Mouse (Mus musculus) small intestine, adult 2 months (tissue): ENCODE data around the gene Deaf1. TPM values are rescaled to one million over a fixed set of nuclear protein-coding genes. Genes with fewer than 3 reads are reported as not detected.

Experiments
- H3K27ac ChIP-seq: fragments of 200-500 bp; 2 replicates; pipeline ENCODE4 v1.5.1; 2012; ENCODE audit warnings: low read depth, low read length, control low read depth, inconsistent platforms; ENCODE audit not compliant: insufficient read depth
- H3K27me3 ChIP-seq: fragments of 200-500 bp; 2 replicates; pipeline ENCODE4 v1.6.1; 2012; ENCODE audit warnings: mild to moderate bottlenecking, moderate library complexity, low read length, inconsistent platforms; ENCODE audit not compliant: control insufficient read depth, insufficient read depth
- H3K36me3 ChIP-seq: fragments of 200-500 bp; 2 replicates; pipeline ENCODE4 v1.6.1; 2012; ENCODE audit warnings: mild to moderate bottlenecking, low read length, control low read depth, inconsistent platforms; ENCODE audit not compliant: control insufficient read depth, insufficient read depth
- H3K4me1 ChIP-seq: fragments of 200-500 bp; 2 replicates; pipeline ENCODE4 v1.6.1; 2012; ENCODE audit warnings: low read length, inconsistent platforms, mixed read lengths; ENCODE audit not compliant: control insufficient read depth, insufficient read depth, insufficient read length
- H3K4me3 ChIP-seq: fragments of 200-500 bp; 2 replicates; pipeline ENCODE4 v1.5.1; 2012; ENCODE audit warnings: low read depth, mild to moderate bottlenecking, control low read depth, inconsistent platforms, low read length, moderate library complexity
- CTCF ChIP-seq: fragments of 200-500 bp; IDR thresholded peaks from 2 replicates; pipeline ENCODE4 v1.5.1; 2012; ENCODE audit warnings: low read depth, mild to moderate bottlenecking, control low read depth, inconsistent platforms, low read length, moderate library complexity, mixed read lengths; ENCODE audit not compliant: insufficient replicate concordance, insufficient read length; ENCODE audit errors: extremely low read depth
- POLR2A ChIP-seq: fragments of 200-500 bp; IDR thresholded peaks from 2 replicates; pipeline ENCODE4 v1.6.1; 2012; ENCODE audit warnings: low read depth, mild to moderate bottlenecking, control low read depth, inconsistent platforms, low read length, moderate library complexity
- WGBS: fragments of 180-500 bp; shearing (Covaris S2); methylation state at CpG from one replicate; pipeline ENCODE4 v1.1.7; 2018; 5-methylcytosine and 5-hydroxymethylcytosine counted together
- polyA plus RNA-seq: library from polyadenylated mRNA; depleted of rRNA; stranded (reverse); fragments of >200 nt; gene quantifications from 2 replicates; pipeline ENCODE4 v1.2.3, GENCODE M21; 2012

Gene Deaf1
- polyA plus RNA-seq, 1 experiment = 26.0 TPM

DNA sequence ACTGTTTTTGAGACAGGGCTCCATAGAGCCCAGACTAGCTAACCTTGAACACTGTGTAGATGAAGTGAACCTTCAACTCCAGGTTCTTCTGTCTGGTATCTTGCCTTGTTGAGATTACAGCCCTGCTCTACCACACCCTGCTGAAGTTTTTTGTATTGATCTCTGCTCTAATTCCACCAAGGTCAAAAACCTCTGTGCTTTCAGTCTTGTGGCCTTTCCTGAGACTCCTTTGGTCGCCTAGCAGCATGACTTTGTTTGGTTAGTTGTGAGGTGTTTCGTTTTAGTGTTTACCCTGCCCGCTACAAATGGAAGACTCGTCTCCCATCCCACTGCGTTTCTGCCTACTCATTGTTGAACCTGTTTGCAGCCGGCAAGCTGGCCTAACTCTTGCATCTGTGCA lies 23.6 kb upstream of the Deaf1 start:
- Histone ChIP-seq H3K27me3 (no peaks in the 10 kb centered on the region), H3K4me3 (no peak overlapping the region), H3K27ac (peak overlapping the region; percentile 62), H3K4me1 (peaks cover 9% of the 10 kb centered on the region), H3K36me3 (peaks cover 34% of the 10 kb centered on the region)
- 22% methylated on average over 6 of the region's 6 CpGs for WGBS
- TF ChIP-seq POLR2A (no peak), CTCF (no peak)

DNA sequence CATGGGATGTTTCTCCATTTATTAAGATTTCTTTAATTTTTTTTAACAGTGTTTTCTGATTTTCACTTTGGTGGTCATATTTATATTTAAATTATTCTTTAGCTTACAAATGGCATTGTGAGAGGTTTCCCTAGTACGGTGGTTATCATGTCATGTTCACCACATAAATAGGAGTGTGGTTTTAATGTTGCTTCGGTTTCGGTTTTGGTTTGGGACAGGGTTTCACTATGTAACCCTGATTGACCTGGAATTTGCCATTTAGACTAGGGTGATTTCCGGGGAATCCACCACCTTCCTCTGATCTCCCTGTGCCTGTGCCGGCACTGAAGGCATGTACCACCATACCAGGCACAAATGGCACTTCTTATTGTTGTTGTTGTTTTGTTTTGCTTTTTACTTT lies 17.3 kb upstream of the Deaf1 start:
- H3K27me3 ChIP-seq = no peaks in the 10 kb centered on the region
- no peak overlapping the region; the same call in 1 of the 2 replicates for H3K27ac ChIP-seq
- 41% methylated on average over 5 of the region's 5 CpGs for WGBS
- peaks cover 24% of the 10 kb centered on the region for H3K4me1 ChIP-seq
- TF ChIP-seq POLR2A = no peak
- TF ChIP-seq CTCF = no peak
- H3K4me3 ChIP-seq = no peak overlapping the region
- peaks cover 33% of the 10 kb centered on the region for H3K36me3 ChIP-seq

DNA sequence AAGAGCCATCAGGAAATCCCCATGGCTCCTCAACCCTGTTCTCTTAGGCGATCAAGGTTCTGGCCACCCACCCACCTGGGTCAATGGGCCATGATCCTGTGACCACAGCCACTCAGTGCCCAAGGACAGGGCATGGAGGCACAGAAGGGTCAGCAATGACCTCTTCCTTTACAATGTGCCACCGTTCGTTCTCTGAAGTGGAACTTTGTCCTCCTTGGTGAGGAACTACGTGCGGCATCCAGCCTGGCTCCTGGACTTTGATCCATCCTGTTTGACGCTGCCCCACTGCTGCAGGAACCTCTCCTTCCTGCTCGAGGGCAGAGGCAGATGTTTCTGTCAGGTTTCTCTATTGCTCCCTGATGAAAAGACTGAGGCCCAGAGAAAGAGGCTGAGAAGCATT lies 16.2 kb upstream of the Deaf1 start:
- 23% methylated on average over 7 of the region's 7 CpGs for WGBS
- H3K4me3 ChIP-seq = peak overlapping the region; percentile 34; the same call in 1 of the 2 replicates
- H3K36me3 ChIP-seq = peaks cover 31% of the 10 kb centered on the region
- TF ChIP-seq CTCF (no peak), POLR2A (no peak)
- H3K4me1 ChIP-seq = peaks cover 24% of the 10 kb centered on the region
- H3K27me3 ChIP-seq = no peaks in the 10 kb centered on the region
- peak overlapping the region; percentile 98 for H3K27ac ChIP-seq

DNA sequence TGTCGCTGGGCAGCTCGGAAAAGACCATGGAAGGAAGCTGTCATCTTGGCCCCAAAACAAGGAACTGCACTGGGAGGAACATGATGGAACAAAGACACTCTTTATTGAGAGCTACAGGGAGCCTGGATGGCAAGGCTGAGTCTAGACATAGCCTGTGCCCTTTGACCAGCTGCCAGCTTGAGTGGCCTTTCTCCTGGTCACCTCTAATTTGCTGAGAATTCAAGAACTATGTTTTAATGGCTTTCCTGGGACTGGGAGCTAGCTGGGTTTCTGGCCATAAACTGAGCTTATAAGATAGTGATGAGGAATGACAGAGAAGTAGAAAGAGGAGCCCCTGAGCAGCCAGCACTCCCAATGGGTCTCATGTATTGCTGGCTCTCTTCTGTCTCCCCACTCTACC lies 15.7 kb upstream of the Deaf1 start:
- Histone ChIP-seq H3K36me3 (peaks cover 31% of the 10 kb centered on the region), H3K27ac (peak overlapping the region; percentile 98), H3K27me3 (no peaks in the 10 kb centered on the region), H3K4me1 (peaks cover 29% of the 10 kb centered on the region), H3K4me3 (peak overlapping the region; percentile 34)
- TF ChIP-seq POLR2A (no peak), CTCF (no peak)
- whole genome bisulfite sequencing = 26% methylated on average over 2 of the region's 2 CpGs

DNA sequence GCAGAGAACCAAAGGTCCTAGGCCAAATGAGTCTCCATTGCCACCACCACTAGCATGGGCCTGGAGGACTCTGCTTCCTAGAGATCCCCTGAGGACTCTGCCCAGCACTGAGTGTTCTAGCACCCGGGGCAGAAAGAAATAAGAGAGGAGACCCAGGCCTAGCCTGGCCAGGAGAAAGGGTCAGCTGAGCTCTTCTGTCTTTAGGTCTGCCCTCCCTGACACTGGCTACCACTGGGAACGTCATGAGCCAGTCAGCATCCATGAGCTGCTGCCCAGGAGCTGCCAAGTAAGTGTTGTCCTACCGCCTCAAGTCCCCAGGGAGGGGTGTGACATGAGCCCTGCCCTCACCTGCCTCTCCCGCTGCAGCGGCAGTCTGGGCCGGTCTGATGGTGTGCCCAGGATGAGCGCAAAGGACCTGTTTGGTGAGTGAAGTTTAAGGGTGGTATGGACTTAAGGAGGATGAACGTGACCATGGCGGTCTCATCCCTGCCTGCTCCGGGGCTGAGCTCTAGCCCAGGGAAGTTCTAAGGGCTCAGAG lies 14.3 kb upstream of the Deaf1 start:
- 39% methylated on average over 10 of the region's 10 CpGs for WGBS

DNA sequence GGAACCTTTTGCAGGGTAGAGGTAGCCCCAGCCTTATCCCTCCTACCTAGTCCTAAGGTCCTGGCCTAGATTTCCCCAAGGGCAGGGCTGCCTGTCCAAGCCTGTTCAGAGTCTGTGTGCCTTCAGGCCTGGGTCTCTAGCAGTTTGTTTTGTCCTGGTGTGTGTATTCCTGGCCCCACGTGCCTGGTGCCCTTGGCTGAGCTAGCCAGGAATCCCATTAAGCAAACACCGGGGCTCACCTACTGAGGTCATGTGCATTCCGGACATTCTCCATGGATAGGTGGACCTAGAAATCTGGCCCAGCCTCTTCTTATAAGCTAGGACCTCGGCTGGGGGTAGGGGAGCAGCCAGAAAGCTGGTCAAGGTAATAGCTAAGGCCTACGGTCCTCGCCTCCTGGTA lies 13.0 kb upstream of the Deaf1 start:
- Histone ChIP-seq H3K4me1 (peaks cover 36% of the 10 kb centered on the region), H3K4me3 (peak overlapping the region; percentile 84), H3K36me3 (peaks cover 22% of the 10 kb centered on the region), H3K27me3 (no peaks in the 10 kb centered on the region), H3K27ac (peak overlapping the region; percentile 98)
- TF ChIP-seq POLR2A (0 out of 2 replicates have a peak, but pooled peaks have one; percentile 21), CTCF (no peak)
- 36% methylated on average over 6 of the region's 6 CpGs for WGBS

More for the DNA sequence above, 14.3 kb upstream of the Deaf1 start:
- H3K4me3 ChIP-seq = peak overlapping the region; percentile 84
- peaks cover 36% of the 10 kb centered on the region for H3K4me1 ChIP-seq
- TF ChIP-seq CTCF = no peak
- no peak for TF ChIP-seq POLR2A
- H3K27me3 ChIP-seq = no peaks in the 10 kb centered on the region
- H3K27ac ChIP-seq = peak overlapping the region; percentile 98
- H3K36me3 ChIP-seq = peaks cover 27% of the 10 kb centered on the region

- no peaks in the 10 kb centered on the region for H3K27me3 ChIP-seq
- H3K4me1 ChIP-seq = peaks cover 36% of the 10 kb centered on the region
- peaks cover 22% of the 10 kb centered on the region for H3K36me3 ChIP-seq
- peak overlapping the region; percentile 84 for H3K4me3 ChIP-seq
- peak overlapping the region; percentile 98 for H3K27ac ChIP-seq
- WGBS = 31% methylated on average over 7 of the region's 7 CpGs
- TF ChIP-seq POLR2A = no peak
- TF ChIP-seq CTCF = no peak
These were observed 12.5 kb upstream of the Deaf1 start for GRCm38 (mm10) chr7:141340023-141340422.

GRCm38 (mm10) chr7:141339215-141339920 lies 11.9 kb upstream of the Deaf1 start:
- peak overlapping the region; percentile 98 for H3K27ac ChIP-seq
- TF ChIP-seq CTCF = no peak
- no peak; the same call in 1 of the 2 replicates for TF ChIP-seq POLR2A
- peaks cover 36% of the 10 kb centered on the region for H3K4me1 ChIP-seq
- WGBS = 29% methylated on average over 20 of the region's 20 CpGs
- H3K27me3 ChIP-seq = no peaks in the 10 kb centered on the region
- H3K36me3 ChIP-seq = peaks cover 22% of the 10 kb centered on the region
- peak overlapping the region; percentile 84 for H3K4me3 ChIP-seq
